Mouse (Mus musculus) CH12.LX (cell line): ENCODE measurements around the gene Bank1. TPM values are rescaled to one million over a fixed set of nuclear protein-coding genes. Genes with fewer than 3 reads are reported as not detected.

Source experiments
- DNase-seq: peaks from one replicate; pipeline ENCODE4 v3.0.0-alpha.2; 2013; ENCODE audit errors: extremely low read depth
- H3K27ac ChIP-seq: 2 replicates; pipeline ENCODE4 v1.5.1; 2012; ENCODE audit warnings: low read depth, mild to moderate bottlenecking, control low read depth, moderate library complexity; ENCODE audit not compliant: insufficient read depth
- H3K27me3 ChIP-seq: replicated peaks from 2 replicates; pipeline ENCODE3; 2012; ENCODE audit warnings: inconsistent platforms
- H3K36me3 ChIP-seq, 2 experiments: replicated peaks in 1 of 2; 2 replicates each; pipeline versions ENCODE3 to v1.6.1; 2012; ENCODE audit warnings: inconsistent platforms in 1 of 2, low read length in 1 of 2, mild to moderate bottlenecking in 1 of 2, mixed read lengths in 1 of 2, moderate library complexity in 1 of 2; ENCODE audit not compliant: control insufficient read depth in 1 of 2, insufficient read depth in 1 of 2
- H3K4me1 ChIP-seq, 2 experiments: 2 replicates each; pipeline ENCODE4 v1.6.1; 2012; ENCODE audit warnings: inconsistent platforms in 1 of 2, moderate library complexity in 1 of 2; ENCODE audit not compliant: insufficient read depth in 2 of 2, control insufficient read depth in 1 of 2
- H3K4me2 ChIP-seq: 2 replicates; pipeline ENCODE4 v1.6.1; 2012; ENCODE audit warnings: low read depth, mild to moderate bottlenecking, control low read depth; ENCODE audit not compliant: poor library complexity, insufficient read depth, severe bottlenecking
- H3K4me3 ChIP-seq, 3 experiments: fragments of 150-350 bp in 1 of 3; sonication (generic) in 1 of 3; replicated peaks in 1 of 3; 2 replicates each; pipeline versions ENCODE3 to v1.5.1; 2011 to 2012; ENCODE audit warnings: low read depth in 2 of 3, low read length in 2 of 3, mild to moderate bottlenecking in 2 of 3, moderate library complexity in 2 of 3, control low read depth in 1 of 3, improper control_type of control experiment in 1 of 3, inconsistent platforms in 1 of 3, mixed read lengths in 1 of 3; ENCODE audit not compliant: poor library complexity in 1 of 3
- H3K79me2 ChIP-seq: replicated peaks from 2 replicates; pipeline ENCODE4 v1.6.1; 2012; ENCODE audit warnings: mild to moderate bottlenecking, moderate library complexity; ENCODE audit not compliant: control insufficient read depth, poor library complexity, insufficient read depth, severe bottlenecking; ENCODE audit errors: extremely low read depth
- H3K9ac ChIP-seq: 2 replicates; pipeline ENCODE4 v1.6.1; 2012; ENCODE audit warnings: low read depth, mild to moderate bottlenecking, control low read depth, moderate library complexity; ENCODE audit not compliant: insufficient read depth
- H3K9me3 ChIP-seq: replicated peaks from 2 replicates; pipeline ENCODE3; 2012; ENCODE audit warnings: low read length, inconsistent platforms, mixed read lengths
- CHD2 ChIP-seq: IDR thresholded peaks from 2 replicates; pipeline ENCODE4 v1.6.1; 2011; ENCODE audit warnings: low read length, improper control_type of control experiment
- CTCF ChIP-seq, 2 experiments: IDR thresholded peaks in 1 of 2; conservative IDR thresholded peaks in 1 of 2; 2 replicates each; pipeline ENCODE4 v1.5.1; 2011 to 2012; ENCODE audit warnings: low read depth in 2 of 2, low read length in 2 of 2, improper control_type of control experiment in 1 of 2, inconsistent platforms in 1 of 2, mild to moderate bottlenecking in 1 of 2, moderate library complexity in 1 of 2
- ELF1 ChIP-seq: IDR thresholded peaks from 2 replicates; pipeline ENCODE4 v1.6.1; 2014; ENCODE audit warnings: low read depth, mild to moderate bottlenecking, inconsistent platforms, low read length, improper control_type of control experiment
- EP300 ChIP-seq: IDR thresholded peaks from 2 replicates; pipeline ENCODE4 v1.6.1; 2011; ENCODE audit warnings: low read length, improper control_type of control experiment
- ETS1 ChIP-seq: conservative IDR thresholded peaks from 2 replicates; pipeline ENCODE4 v1.6.1; 2012; ENCODE audit warnings: low read depth, mild to moderate bottlenecking, inconsistent platforms, low read length, improper control_type of control experiment, moderate library complexity
- GABPA ChIP-seq: IDR thresholded peaks from 2 replicates; pipeline ENCODE4 v1.6.1; 2012; ENCODE audit warnings: low read depth, low read length, improper control_type of control experiment, inconsistent platforms; ENCODE audit not compliant: insufficient replicate concordance
- IRF4 ChIP-seq: IDR thresholded peaks from 2 replicates; pipeline ENCODE4 v1.6.1; 2014; ENCODE audit warnings: low read depth, mild to moderate bottlenecking, inconsistent platforms, low read length, improper control_type of control experiment
- KAT2A ChIP-seq: IDR thresholded peaks from 2 replicates; pipeline ENCODE4 v1.6.1; 2012; ENCODE audit warnings: low read length, improper control_type of control experiment, inconsistent platforms; ENCODE audit not compliant: insufficient replicate concordance
- MAZ ChIP-seq: IDR thresholded peaks from 2 replicates; pipeline ENCODE4 v1.6.1; 2012; ENCODE audit warnings: low read depth, mild to moderate bottlenecking, inconsistent platforms, low read length, improper control_type of control experiment, moderate library complexity
- MEF2A ChIP-seq: IDR thresholded peaks from 2 replicates; pipeline ENCODE4 v1.6.1; 2014; ENCODE audit warnings: low read depth, mild to moderate bottlenecking, inconsistent platforms, low read length, improper control_type of control experiment, borderline replicate concordance
- MXI1 ChIP-seq: IDR thresholded peaks from 2 replicates; pipeline ENCODE4 v1.6.1; 2011; ENCODE audit warnings: mild to moderate bottlenecking, low read depth, low read length, improper control_type of control experiment
- NELFE ChIP-seq: IDR thresholded peaks from 2 replicates; pipeline ENCODE4 v1.6.1; 2011; ENCODE audit warnings: low read depth, low read length, improper control_type of control experiment
- PAX5 ChIP-seq: IDR thresholded peaks from 2 replicates; pipeline ENCODE4 v1.6.1; 2012; ENCODE audit warnings: low read length, inconsistent platforms, mixed read lengths
- POLR2A ChIP-seq: IDR thresholded peaks from 2 replicates; pipeline ENCODE4 v1.6.1; 2011; ENCODE audit warnings: low read depth, mild to moderate bottlenecking, improper control_type of control experiment, low read length
- USF1 ChIP-seq: IDR thresholded peaks from 2 replicates; pipeline ENCODE4 v1.6.1; 2014; ENCODE audit warnings: low read depth, mild to moderate bottlenecking, inconsistent platforms, low read length, improper control_type of control experiment
- ZC3H11A ChIP-seq: IDR thresholded peaks from 2 replicates; pipeline ENCODE4 v1.6.1; 2012; ENCODE audit warnings: low read depth, mild to moderate bottlenecking, inconsistent platforms, low read length, improper control_type of control experiment
- dilution Hi-C: fragments of 300-500 bp; cut with MboI; formaldehyde crosslinking; loops from 2 replicates; pipeline ENCODE4 v1.14.3; 2020; ENCODE audit warnings: low sequenced_read_pairs; ENCODE audit not compliant: extremely low pct_unique_long_range_greater_than_20kb, extremely low pct_ligation_motif_present
- in situ Hi-C: fragments of 300-500 bp; cut with MboI; formaldehyde crosslinking; loops from 3 replicates; pipeline ENCODE4 v1.14.3; 2019; ENCODE audit warnings: low sequenced_read_pairs, low pct_ligation_motif_present, low pct_unique_long_range_greater_than_20kb, mixed read lengths
- polyA plus RNA-seq: library from polyadenylated mRNA; unstranded; fragments of >175 nt; gene quantifications from 2 replicates; pipeline ENCODE4 v1.2.1, GENCODE M21; 2012; ENCODE audit warnings: low read depth; ENCODE audit not compliant: insufficient read length
- total RNA-seq, 2 experiments: library from RNA; depleted of rRNA; stranded (reverse); fragments of 300-350 nt in 1 of 2; fragments of >200 nt in 1 of 2; gene quantifications; 2 replicates each; pipeline ENCODE4 v1.2.3; 2012 to 2014

Bank1 gene
- total and polyA plus RNA-seq, 3 experiments = 13.1 to 36.2 (median 27.3) TPM

DNA sequence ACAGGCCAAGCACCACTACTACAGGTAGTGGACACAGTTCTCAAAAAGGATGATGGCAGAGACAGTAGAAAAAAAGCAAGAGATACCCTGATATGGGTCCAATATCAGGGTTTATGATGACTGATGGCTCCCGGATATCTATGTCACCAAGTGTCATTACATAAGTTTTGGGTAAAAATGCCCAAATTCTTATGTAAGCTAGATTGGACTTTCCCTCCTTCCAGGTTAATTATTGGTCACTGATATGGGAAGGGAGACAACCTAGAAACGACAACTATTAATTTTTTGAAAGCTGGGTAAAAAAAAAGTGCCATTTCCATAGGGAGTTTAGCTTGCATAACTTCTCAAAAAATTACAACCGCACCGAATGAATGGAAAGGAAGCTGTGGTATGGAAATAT, 277.8 kb downstream of the Bank1 start:
- DNase-seq = no peak
- Histone ChIP-seq H3K4me2 (no peak overlapping the region), H3K27ac (no peak overlapping the region)
- TF ChIP-seq MEF2A = no peak
- TF ChIP-seq KAT2A = no peak
- no peak for TF ChIP-seq ZC3H11A
- no peak for TF ChIP-seq ELF1
- TF ChIP-seq, all 38 proteins: peak for 0
- no peaks in the 10 kb centered on the region for H3K27me3 ChIP-seq
- H3K9ac ChIP-seq = no peak overlapping the region
- in situ Hi-C loops (no loop called here), dilution Hi-C loops (no loop called here)
- no peak overlapping the region for H3K4me3 ChIP-seq
- peaks cover 5% of the 10 kb centered on the region for H3K9me3 ChIP-seq
- peaks cover 2 to 24% of the 10 kb centered on the region in 2 experiments for H3K36me3 ChIP-seq
- H3K79me2 ChIP-seq = no peaks in the 10 kb centered on the region
- no peaks in the 10 kb centered on the region for H3K4me1 ChIP-seq

DNA sequence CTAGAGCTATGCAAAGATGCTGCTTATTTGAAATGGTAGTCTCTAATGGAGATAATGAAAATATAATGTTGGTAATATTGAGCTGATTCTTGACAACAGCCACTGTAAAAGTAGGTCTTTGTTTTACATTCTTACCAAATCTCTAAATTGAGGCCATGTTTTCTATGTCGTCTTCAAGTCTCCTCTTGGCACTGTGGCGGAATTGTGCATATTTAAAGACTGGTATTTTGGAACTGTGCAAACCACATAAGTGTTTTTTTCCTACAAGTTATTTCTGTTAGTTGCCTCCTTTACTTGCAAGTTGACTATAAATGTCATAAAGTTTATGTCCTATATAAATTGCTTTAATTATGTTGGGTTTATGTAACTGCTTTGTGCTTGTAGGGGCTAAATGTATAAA, 280.5 kb downstream of the Bank1 start:
- H3K79me2 ChIP-seq = no peaks in the 10 kb centered on the region
- in situ Hi-C loops = no loop called here
- H3K36me3 ChIP-seq = peaks cover 0 to 12% of the 10 kb centered on the region in 2 experiments
- H3K4me2 ChIP-seq = no peak overlapping the region
- H3K4me1 ChIP-seq = no peaks in the 10 kb centered on the region
- no peak overlapping the region for H3K4me3 ChIP-seq
- H3K27me3 ChIP-seq = no peaks in the 10 kb centered on the region
- DNase-seq = no peak
- H3K9ac ChIP-seq = no peak overlapping the region
- no peak for TF ChIP-seq ETS1
- TF ChIP-seq USF1 = no peak
- no peak for TF ChIP-seq CTCF (conservative IDR thresholded peaks at IDR 0.05 in 1 of 2, IDR thresholded peaks at IDR 0.05 in 1 of 2; ENCODE audit: low read depth in 2 of 2, low read length in 2 of 2)
- no peak for TF ChIP-seq CHD2
- TF ChIP-seq GABPA = no peak
- TF ChIP-seq, all 38 proteins: peak for 0
- peaks cover 5% of the 10 kb centered on the region for H3K9me3 ChIP-seq
- dilution Hi-C loops = no loop called here
- no peak overlapping the region for H3K27ac ChIP-seq

DNA sequence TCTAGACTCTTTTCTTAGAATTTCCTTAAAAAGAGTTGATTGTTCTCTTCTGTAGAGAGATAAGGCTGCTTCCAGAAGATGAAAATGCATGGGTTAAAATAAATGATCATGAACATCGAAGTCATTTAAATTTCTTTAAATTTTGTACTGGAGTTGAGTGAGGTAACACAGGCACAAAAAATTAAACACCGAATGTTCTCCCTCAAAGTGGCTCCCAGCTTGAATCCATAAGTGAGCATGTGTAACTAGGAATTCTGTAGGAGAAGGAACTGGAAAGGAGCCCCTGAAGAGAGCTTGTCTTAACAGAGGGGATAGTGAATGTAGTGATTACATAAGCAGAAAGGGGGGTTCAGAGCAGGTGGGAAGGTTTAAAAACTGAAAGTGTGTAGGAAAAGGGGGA, 285.8 kb downstream of the Bank1 start:
- H3K4me3 ChIP-seq = no peak overlapping the region
- no peak for DNase-seq
- H3K27me3 ChIP-seq = no peaks in the 10 kb centered on the region
- in situ Hi-C loops = no loop called here
- H3K4me1 ChIP-seq = no peaks in the 10 kb centered on the region
- dilution Hi-C loops = no loop called here
- TF ChIP-seq PAX5 (no peak), MEF2A (no peak), NELFE (no peak), MAZ (no peak), POLR2A (no peak), IRF4 (no peak), EP300 (no peak), ELF1 (no peak), MXI1 (no peak)
- no peak overlapping the region for H3K4me2 ChIP-seq
- peaks cover 0 to 2% of the 10 kb centered on the region in 2 experiments for H3K36me3 ChIP-seq
- no peak overlapping the region for H3K9ac ChIP-seq
- no peak overlapping the region for H3K27ac ChIP-seq
- no peaks in the 10 kb centered on the region for H3K79me2 ChIP-seq
- H3K9me3 ChIP-seq = peaks cover 5% of the 10 kb centered on the region
